9 mouse cellular contexts compared by ENCODE assay signal in the genomic region with DNA sequence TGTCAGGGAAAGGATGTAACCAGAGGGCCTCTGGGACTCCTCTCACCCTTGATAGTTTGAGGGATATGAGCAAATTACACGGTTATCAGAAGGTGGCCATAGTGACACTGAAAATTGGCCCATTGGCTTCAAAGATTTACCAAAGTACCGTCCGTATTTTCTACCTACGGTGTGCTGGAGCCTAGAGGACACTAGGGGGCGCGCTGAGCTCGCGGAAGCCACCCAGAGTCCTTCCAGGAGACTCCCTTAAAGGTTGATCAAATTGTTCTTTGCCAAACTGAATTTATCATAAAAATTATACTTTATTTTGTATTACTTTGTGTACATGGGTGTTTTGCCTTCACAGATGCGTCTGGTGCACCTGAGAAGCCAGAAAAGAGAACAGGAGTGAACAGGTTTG. TPM values are rescaled to one million over a fixed set of nuclear protein-coding genes. Genes with fewer than 3 reads are reported as not detected.
A peak's percentile ranks its signal among the peaks of the same experiment; 100 is the strongest.
DNase-seq lines count a peak whose midpoint lies in the region; ATAC-seq and TF ChIP-seq lines count a peak whose summit lies in the region.
"Had no signal": no experiment of that assay in that cellular context is flagged by ENCODE, and none has a peak within 500 bp of the region (broad histone marks: within the 10 kb centered on the region; RNA-seq: fewer than 3 reads in every experiment).

No protein-coding gene starts in this region.

- H3K4me3 ChIP-seq in lung, adult 2 months (replicated peaks; ENCODE audit: extremely low read depth, low read depth, low read length): no peak overlapping the region
- H3K4me3 ChIP-seq: heart, embryonic 13.5 days had no signal

- TF ChIP-seq POLR2A in lung, adult 2 months (IDR thresholded peaks at IDR 0.05; ENCODE audit: borderline replicate concordance, extremely low read depth, low read depth, low read length): no peak

- peak; percentile 85 for ATAC-seq in erythroid progenitor cell, adult 5-6 weeks (replicated peaks; ENCODE audit: low FRiP score, poor library complexity, severe bottlenecking)

- under 1% methylated on average over 9 of the region's 9 CpGs for WGBS in lung, adult 2 months

- H3K4me1 ChIP-seq in lung, adult 2 months (ENCODE audit: control insufficient read depth, insufficient read depth, low read length): no peaks in the 10 kb centered on the region

- peak; percentile 18 for DNase-seq in ovary, postnatal 10 days (ENCODE audit: low spot score)
- no peak for DNase-seq in ovary, adult 18-20 months (ENCODE audit: low spot score)
- DNase-seq in adrenal gland, postnatal 4 days (ENCODE audit: low spot score in 2 of 2): peak; percentile 13 to 26
- peak; percentile 79 for DNase-seq in kidney, postnatal 10 days
- DNase-seq in lung, adult 2 months: peak; percentile 45
- peak; percentile 32 for DNase-seq in right cerebral cortex, postnatal 25 days
- no peak for DNase-seq in yolk sac, embryonic 10.5 days (ENCODE audit: low spot score)

- TF ChIP-seq CTCF in lung, adult 2 months (IDR thresholded peaks at IDR 0.05; ENCODE audit: insufficient read depth, low read length): peak; percentile 88

RNA-seq across cellular contexts. Expression of gene H2-Q10, which starts 14.2 kb away (rescaled TPM):
- total RNA-seq in adrenal gland, postnatal 4 days (2021): 10 to 100 TPM in 1 of 2 experiments, 1 to 10 TPM in 1; 2.3 to 51.2 TPM
- 2.9 and 3.2 TPM in 2 replicates for total RNA-seq in erythroid progenitor cell, adult 5-6 weeks (2015; ENCODE audit: low replicate concordance)
- total RNA-seq in erythroid progenitor cell, adult 5-6 weeks (2017; ENCODE audit: low replicate concordance): 0.51 and 2.0 TPM in 2 replicates
- 11.4 and 12.9 TPM in 2 replicates for polyA plus RNA-seq in lung, adult 2 months (2012; rRNA removed)

RNA-seq across cellular contexts. Expression of gene Pou5f1, which starts 21.8 kb away (rescaled TPM):
- total RNA-seq in adrenal gland, postnatal 4 days (2021): under 1 TPM in 1 of 2 experiments, not detected in 1; 0.37 TPM
- total RNA-seq in erythroid progenitor cell, adult 5-6 weeks (2015; ENCODE audit: low replicate concordance): 1.4 TPM in 1 of 2 replicates, not detected in the other
- 0.26 TPM in 1 of 2 replicates, not detected in the other for total RNA-seq in erythroid progenitor cell, adult 5-6 weeks (2017; ENCODE audit: low replicate concordance)
- not detected in 2 replicates for polyA plus RNA-seq in lung, adult 2 months (2012; rRNA removed)
- polyA plus RNA-seq: heart, embryonic 13.5 days had no signal

RNA-seq across cellular contexts. Expression of gene Tcf19, which starts 32.6 kb away (rescaled TPM):
- total RNA-seq in adrenal gland, postnatal 4 days (2021): 10 to 100 TPM; 31.0 to 34.7 TPM
- 103 and 129 TPM in 2 replicates for total RNA-seq in erythroid progenitor cell, adult 5-6 weeks (2015; ENCODE audit: low replicate concordance)
- 49.4 and 49.9 TPM in 2 replicates for total RNA-seq in erythroid progenitor cell, adult 5-6 weeks (2017; ENCODE audit: low replicate concordance)
- 6.4 and 6.5 TPM in 2 replicates for polyA plus RNA-seq in lung, adult 2 months (2012; rRNA removed)

RNA-seq across cellular contexts. Expression of gene Cchcr1, which starts 32.8 kb away (rescaled TPM):
- total RNA-seq in adrenal gland, postnatal 4 days (2021): 10 to 100 TPM; 20.0 to 23.5 TPM
- total RNA-seq in erythroid progenitor cell, adult 5-6 weeks (2015; ENCODE audit: low replicate concordance): 32.7 and 49.4 TPM in 2 replicates
- 48.4 and 83.3 TPM in 2 replicates for total RNA-seq in erythroid progenitor cell, adult 5-6 weeks (2017; ENCODE audit: low replicate concordance)
- polyA plus RNA-seq in lung, adult 2 months (2012; rRNA removed): 6.5 and 8.4 TPM in 2 replicates

RNA-seq across cellular contexts. Expression of gene H2-Q7, which starts 45.1 kb away (rescaled TPM):
- total RNA-seq in adrenal gland, postnatal 4 days (2021): 1 to 10 TPM; 1.7 to 3.0 TPM
- total RNA-seq in erythroid progenitor cell, adult 5-6 weeks (2015; ENCODE audit: low replicate concordance): 47.6 and 48.2 TPM in 2 replicates
- 8.2 and 13.2 TPM in 2 replicates for total RNA-seq in erythroid progenitor cell, adult 5-6 weeks (2017; ENCODE audit: low replicate concordance)
- 211 and 441 TPM in 2 replicates for polyA plus RNA-seq in lung, adult 2 months (2012; rRNA removed)

Comparison
In these comparisons a context has a peak if more than half of its experiments do, and no peak if none do; other contexts are left out.
1. DNase-seq: peak in ovary, postnatal 10 days (single experiment), adrenal gland, postnatal 4 days (2 of 2), kidney, postnatal 10 days (single experiment), lung, adult 2 months (single experiment) and right cerebral cortex, postnatal 25 days (single experiment); none in ovary, adult 18-20 months (single experiment) and yolk sac, embryonic 10.5 days (single experiment).